Comparison of ENCODE assay signal across 23 mouse cellular contexts in the genomic region with DNA sequence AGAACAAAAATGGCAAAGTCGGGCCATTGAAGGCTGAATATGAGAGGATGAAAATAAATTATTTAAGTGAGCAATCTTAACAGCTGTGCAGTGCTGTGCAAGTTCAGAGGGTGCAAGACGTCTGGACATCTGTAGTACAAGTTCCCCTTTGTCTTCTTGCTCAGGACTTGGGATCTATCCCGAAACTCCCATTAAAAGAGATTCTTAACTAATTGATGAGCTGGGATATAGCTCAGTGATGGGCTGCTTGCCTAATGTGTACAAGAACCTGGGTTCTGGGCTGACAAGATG.
"Had no signal": no experiment of that assay in that cellular context is flagged by ENCODE, and none has a peak within 500 bp of the region (broad histone marks: within the 10 kb centered on the region; RNA-seq: fewer than 3 reads in every experiment).

No protein-coding gene starts in this region.

- DNase-seq: gastrocnemius, postnatal 14 days; gastrocnemius, postnatal 36 days; heart, adult 2 months; heart, postnatal 14 days; heart, postnatal 36 days; kidney, adult 18-20 months; kidney, adult 8-10 months; kidney, postnatal 10 days; kidney, postnatal 25 days; kidney, postnatal 4 days; left cerebral cortex, postnatal 4 days had no signal

- H3K27ac ChIP-seq: heart, adult 2 months; heart, embryonic 13.5 days; heart, embryonic 15.5 days; hindbrain, embryonic 13.5 days; hindbrain, embryonic 15.5 days; intestine, embryonic 15.5 days; layer of hippocampus, adult 2 months; left cerebral cortex, adult 2 months; limb, embryonic 13.5 days; limb, embryonic 15.5 days; liver, embryonic 12.5 days had no signal

- H3K9ac ChIP-seq: heart, embryonic 13.5 days; heart, embryonic 15.5 days; hindbrain, embryonic 13.5 days; hindbrain, embryonic 15.5 days; intestine, embryonic 15.5 days; limb, embryonic 13.5 days; limb, embryonic 15.5 days; liver, embryonic 12.5 days had no signal

- H3K4me1 ChIP-seq: heart, embryonic 15.5 days; intestine, embryonic 15.5 days; limb, embryonic 13.5 days; limb, embryonic 15.5 days; liver, embryonic 12.5 days had no signal

- H3K36me3 ChIP-seq: hindbrain, embryonic 13.5 days; hindbrain, embryonic 15.5 days; intestine, embryonic 15.5 days; liver, embryonic 12.5 days had no signal

- ATAC-seq: intestine, embryonic 15.5 days; intestine, postnatal 0 days; liver, embryonic 12.5 days had no signal

- H3K27me3 ChIP-seq: heart, embryonic 13.5 days; heart, embryonic 15.5 days; hindbrain, embryonic 13.5 days; hindbrain, embryonic 15.5 days; intestine, embryonic 15.5 days; limb, embryonic 13.5 days; limb, embryonic 15.5 days; liver, embryonic 12.5 days had no signal

- H3K9me3 ChIP-seq: heart, embryonic 13.5 days; heart, embryonic 15.5 days; hindbrain, embryonic 13.5 days; hindbrain, embryonic 15.5 days; intestine, embryonic 15.5 days; limb, embryonic 13.5 days; limb, embryonic 15.5 days; liver, embryonic 12.5 days had no signal

- H3K4me2 ChIP-seq: heart, embryonic 11.5 days; heart, embryonic 13.5 days; heart, embryonic 15.5 days; hindbrain, embryonic 13.5 days; hindbrain, embryonic 15.5 days; intestine, embryonic 15.5 days; limb, embryonic 13.5 days; limb, embryonic 15.5 days; liver, embryonic 12.5 days had no signal

- H3K4me3 ChIP-seq: heart, adult 2 months; heart, embryonic 13.5 days; heart, embryonic 15.5 days; hindbrain, embryonic 13.5 days; hindbrain, embryonic 15.5 days; intestine, embryonic 15.5 days; layer of hippocampus, adult 2 months; left cerebral cortex, adult 2 months; limb, embryonic 13.5 days; limb, embryonic 15.5 days; liver, embryonic 12.5 days had no signal
